Mouse (Mus musculus): Measurements from ENCODE around the gene Agbl1.

DNA sequence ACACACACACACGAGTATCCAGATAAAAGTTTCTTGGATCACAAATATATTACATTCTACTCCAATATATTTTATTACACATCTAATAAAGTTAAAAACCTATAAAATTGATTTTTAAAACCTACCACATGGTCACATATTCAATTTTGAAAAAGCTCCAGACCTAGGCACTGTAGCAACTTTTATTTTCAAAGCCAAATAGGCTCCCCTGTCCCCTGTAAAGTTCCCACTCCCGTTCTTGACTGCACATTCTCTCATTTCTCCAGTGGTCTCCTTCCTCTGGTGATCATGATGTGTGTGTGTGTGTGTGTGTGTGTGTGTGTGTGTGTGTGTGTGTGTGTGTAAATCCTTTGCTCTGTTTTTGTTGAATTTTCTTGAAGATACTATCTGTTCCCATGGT, 152.3 kb downstream of the Agbl1 start:
- no peak for TF ChIP-seq CTCF (IDR thresholded peaks at IDR 0.05; ENCODE audit: low read depth, low read length)
- no peak for TF ChIP-seq POLR2A (IDR thresholded peaks at IDR 0.05; ENCODE audit: borderline replicate concordance, low read depth, low read length)
